Mouse (Mus musculus): ENCODE results near the gene Col17a1.
A peak's percentile ranks its signal among the peaks of the same experiment; 100 is the strongest.

DNA sequence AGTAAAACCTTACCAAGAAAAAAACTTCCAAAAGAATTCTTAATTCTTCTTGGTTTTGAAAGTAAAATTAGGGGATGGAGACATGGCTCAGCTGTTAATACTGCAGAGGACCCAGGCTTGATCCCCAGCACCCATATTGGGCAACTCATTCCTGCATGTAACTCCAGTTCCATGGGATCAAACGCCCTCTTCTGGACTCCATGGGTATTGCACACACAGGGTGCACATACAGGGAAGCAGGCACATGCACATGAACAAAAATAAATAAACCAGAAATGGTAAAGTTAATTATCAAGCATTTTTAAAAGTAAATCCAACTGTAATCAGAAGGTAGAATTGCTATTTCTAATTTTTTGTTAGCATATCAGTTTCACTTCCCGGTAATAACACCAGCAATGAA, 24.2 kb upstream of the Col17a1 start:
- TF ChIP-seq CTCF (IDR thresholded peaks at IDR 0.05; ENCODE audit: low read depth) = peak; percentile 40; the same call in 1 of the 2 replicates
- no peak for TF ChIP-seq EP300 (IDR thresholded peaks at IDR 0.05; ENCODE audit: low read depth)

All from liver, embryonic 14.5 days (tissue).